Mouse (Mus musculus) embryonic fibroblast, embryonic 13.5 days (primary cell): ENCODE measurements around the gene Gse1.

Experiments used
- CTCF ChIP-seq: IDR thresholded peaks from 2 replicates; pipeline ENCODE4 v1.5.1; 2011; ENCODE audit warnings: mild to moderate bottlenecking, control low read depth, low read length, moderate library complexity, borderline replicate concordance; ENCODE audit not compliant: insufficient read depth
- POLR2A ChIP-seq: IDR thresholded peaks from 2 replicates; pipeline ENCODE4 v1.6.1; 2011; ENCODE audit warnings: low read depth, mild to moderate bottlenecking, control low read depth, low read length, moderate library complexity

- peak; percentile 48; the same call in 1 of the 2 replicates for TF ChIP-seq CTCF
- no peak; the same call in 1 of the 2 replicates for TF ChIP-seq POLR2A
Measured at GRCm38 (mm10) chr8:120276891-120277426, 48.7 kb downstream of the Gse1 start.
